Mouse (Mus musculus) cerebellum, adult 9-11 months (tissue): ENCODE measurements around the gene Atp11a.

Experiments used
- DNase-seq: peaks from one replicate; pipeline ENCODE4 v3.0.0; 2022

The Atp11a gene

DNA sequence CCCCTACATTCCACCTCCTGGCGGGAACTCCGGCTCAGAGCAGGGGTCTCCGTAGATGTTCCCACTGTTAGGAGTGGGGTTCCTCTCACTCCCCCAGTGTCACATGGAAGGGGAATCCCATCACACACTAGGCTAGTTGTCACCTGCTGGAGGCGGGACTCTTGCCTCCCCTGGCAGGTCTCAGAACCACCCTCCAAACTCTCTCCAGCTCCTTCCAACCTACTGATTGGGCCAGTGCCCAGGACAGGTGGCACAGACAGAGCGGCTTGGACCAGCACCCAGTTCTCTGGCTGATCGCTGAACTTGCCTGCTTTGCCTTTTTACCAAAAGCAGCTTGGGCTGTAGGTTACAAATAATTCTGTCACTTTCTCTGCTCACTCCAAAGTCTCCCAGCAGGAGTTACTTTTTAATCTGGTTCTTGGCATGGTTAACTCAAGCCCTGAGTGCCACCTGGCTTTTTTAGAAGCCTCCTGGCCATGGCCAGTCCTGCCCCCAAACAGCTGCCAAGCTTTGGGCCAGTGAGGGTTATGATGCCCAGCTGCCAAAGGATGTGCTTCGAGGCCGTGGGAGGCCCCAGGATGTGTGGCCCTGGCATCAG lies 117.5 kb downstream of the Atp11a start:
- DNase-seq: peak; percentile 98

DNA sequence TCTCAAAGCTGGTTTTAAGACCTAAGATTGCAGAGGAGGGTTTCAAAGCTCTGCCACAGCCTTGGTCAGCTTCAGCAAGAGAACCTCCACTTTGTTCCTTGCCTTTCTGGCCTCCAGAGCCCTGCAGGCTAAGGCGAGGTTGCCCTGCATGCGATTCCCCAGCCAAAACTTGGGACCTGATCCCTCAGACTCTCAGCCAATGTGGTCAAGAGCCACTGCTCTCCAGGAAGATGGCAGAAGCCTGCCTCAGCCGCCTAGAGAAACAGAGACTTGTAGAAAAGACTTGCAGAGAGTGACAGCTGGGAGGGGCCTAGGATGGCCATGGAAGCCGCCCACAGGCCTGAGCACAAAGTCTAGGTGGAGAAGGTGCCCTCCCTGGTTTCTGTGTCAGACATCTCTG lies 118.2 kb downstream of the Atp11a start:
- DNase-seq: peak; percentile 70

DNA sequence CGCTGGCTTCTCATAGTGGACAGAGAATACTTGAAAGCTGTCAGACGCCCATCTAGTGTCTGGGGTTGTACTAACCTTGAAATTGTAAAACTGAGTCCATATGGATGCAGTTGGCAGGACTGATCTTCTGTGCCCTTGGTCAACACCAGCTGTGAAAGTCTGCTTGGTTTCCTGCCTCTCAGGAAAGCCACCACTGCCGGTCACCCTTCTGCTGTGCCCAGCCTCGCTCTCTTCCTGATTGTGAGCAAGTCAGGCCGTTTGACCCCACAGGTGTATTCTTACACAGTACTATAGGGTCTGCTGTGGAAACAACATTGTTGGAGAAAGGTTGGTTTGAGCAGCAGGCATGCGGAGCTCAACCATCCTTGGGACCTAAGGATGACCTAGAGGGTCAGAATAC lies 120.3 kb downstream of the Atp11a start:
- DNase-seq: no peak

DNA sequence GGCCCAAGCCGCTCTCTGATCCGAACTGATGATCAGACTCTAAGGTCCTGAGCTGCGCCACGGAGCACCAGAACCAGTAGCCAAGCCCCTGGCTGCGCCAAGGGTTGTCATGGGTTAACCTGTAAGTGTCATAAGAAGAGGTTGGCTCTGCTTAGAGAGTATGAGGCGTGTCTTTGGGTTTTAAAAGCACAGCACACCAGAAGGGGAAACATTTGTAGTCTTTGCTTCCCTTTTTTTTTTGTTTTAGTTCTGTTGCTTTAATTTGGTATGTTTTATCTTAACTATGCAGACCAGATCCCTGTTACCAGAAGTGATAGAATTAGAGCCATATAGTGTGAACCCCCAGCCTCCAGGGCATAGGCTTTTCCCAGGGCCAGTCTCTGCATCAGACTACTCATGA lies 123.3 kb downstream of the Atp11a start:
- DNase-seq: no peak

DNA sequence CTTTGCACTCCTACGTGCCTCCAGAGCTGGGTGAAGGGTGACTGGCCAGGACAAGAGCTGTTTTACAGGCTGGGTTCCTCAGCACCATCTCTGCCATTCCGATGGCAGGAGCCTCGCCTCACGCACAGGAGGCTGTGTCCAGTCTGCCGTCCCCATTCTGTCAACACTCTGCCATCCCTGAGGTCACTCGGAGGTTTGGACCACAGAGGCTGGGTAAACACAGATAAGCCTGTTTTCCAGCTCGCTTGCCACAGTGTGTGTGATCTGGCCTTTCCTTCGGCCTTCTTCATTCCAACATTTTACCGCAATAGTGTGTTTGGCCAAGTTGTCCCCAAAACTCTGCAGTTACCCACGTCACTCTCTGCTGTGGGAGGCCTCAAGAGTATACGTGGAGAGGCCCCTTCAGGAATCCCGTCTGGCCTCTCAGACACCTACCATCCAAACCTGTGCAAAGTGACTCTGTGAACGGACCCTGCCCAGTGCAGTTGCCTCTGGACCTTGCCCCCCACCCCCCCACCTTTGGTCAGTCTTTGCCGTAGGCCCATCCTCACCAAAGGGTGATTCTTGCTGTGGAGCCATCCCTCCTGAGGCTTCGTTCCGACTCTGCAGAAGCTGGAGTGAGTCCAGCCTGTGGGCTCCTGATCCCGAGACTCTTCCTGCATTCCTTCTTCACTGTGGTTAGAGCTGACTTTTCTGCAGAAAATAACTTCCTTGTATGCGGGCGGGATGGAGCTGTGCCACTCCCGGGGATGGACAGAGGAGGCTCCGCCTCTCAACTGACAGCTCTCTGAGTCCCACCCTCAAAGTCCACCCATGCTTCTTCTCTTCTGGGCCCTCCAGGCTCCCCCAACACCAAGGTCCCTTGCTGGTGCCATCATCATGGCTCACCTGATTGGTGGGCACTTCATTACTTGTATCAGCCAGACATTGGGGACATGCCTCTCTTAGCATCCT lies 126.5 kb downstream of the Atp11a start:
- DNase-seq: peak; percentile 75

DNA sequence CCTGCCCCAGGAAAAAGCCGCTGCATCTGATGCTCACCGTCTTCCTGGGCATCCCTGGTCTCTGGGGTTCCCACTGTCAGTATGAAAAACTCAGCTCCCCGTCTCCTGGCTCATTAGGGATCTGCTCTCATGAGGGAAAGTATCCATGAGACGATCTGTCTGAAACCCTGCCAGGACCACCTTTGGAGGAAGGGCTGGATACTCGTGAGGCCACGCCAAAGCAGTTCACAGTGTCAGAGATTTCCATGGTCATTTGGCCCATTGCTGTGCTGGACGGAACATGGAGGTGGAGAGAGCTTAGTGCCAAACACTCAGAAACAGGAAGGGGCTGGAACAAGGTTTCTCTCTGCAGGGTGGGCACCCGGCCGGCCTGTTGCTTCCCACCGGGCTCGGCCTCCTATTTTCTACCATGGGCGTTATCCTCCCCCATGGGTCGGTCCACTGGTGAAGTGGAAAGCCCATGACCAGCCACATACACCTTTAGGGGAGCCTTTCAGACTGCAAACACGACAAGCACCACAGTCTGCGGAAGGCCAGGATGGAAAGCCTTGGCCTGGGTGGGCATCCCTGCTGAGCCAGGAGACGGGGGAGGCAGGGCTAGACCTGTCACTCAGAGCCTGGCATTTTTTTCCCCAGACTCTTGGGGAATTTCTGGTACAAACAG lies 131.1 kb downstream of the Atp11a start:
- DNase-seq: peak; percentile 64

DNA sequence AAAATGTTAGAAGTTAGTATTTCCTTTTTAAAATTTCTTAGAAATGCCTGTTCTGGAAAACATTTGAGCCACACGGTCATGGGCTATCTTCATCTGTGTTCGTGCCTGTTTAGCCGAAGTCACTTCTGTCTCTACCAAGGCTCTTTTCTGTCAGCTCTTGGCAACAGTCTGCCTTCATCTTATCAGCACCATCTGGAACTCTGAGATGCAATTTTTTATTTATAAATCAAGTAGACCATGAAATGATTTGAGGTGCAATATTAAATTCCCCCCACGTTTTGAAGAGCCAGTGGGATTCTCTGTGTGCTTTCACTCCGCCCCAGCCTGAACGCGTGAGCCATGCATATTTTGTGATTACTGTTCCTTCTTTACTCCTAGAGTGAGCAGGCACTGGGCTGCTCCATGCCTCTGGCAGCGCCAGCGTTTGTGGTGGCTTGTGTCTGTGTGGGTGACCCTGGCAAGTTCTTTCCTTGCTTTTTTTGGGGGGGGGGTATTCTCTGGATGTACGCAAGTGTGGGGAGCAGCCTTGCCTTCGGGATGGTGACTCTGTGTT lies 132.3 kb downstream of the Atp11a start:
- DNase-seq: peak; percentile 61

DNA sequence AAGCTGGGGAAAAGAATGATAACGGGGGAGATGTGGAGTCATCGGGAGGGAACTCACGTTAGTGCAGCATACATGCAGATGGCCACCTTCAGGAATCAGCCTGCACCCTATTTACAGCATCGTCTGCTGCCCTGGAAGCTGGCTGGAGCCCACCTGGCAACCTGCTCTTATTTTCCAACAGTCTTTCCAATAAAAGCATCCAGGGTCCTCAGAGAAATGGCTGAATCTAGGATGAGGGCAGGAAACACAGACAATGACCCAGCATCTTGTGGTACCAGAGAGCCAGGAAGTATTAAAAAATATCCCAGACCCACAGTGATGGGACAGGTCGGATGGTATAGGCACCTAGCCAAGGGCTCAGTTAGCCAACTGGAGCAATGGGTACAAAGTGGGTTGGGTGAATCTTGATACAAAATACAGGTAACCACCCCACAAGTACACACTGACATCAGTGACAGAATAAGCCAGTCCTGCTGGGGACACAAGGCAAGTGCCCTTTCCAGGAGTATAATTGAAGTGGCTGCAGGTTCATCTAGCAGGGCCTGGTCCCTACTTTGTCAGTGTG lies 136.2 kb downstream of the Atp11a start:
- peak; percentile 71 for DNase-seq

DNA sequence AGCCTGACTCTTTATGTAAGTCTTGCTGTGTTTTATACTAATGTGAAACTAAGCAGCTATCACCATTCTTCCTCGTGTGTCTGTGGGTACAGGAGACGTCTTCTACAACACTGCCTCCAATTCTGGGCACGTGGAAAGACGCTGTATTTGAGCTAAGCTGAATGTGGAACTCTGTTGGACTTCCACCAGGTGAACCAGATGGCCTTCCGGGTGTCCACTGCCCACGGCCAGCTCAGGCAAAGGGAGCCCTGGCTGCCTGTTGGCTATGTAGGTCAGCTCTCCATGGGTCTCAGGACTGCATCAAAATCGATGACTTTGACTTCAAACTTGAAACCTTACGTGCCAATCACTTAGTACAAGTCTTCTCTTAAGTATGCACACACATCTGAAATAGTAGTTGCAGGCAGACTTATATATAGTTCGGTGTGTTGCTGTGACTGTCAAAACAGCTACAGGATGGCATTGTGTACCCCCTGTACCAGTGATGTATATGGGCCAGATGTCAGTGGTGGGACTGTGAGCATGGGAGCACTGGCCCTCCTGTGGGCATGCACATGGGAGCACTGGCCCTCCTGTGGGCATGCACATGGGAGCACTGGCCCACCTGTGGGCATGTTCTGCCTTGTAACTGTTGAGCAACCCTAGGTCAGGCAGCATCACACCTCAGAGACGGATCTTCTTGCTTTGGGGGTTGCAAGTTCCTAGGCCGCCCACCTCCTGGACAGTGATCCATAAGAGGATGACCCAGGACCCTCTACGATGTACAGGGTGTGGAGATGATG lies 137.2 kb downstream of the Atp11a start:
- DNase-seq: peak; percentile 93

DNA sequence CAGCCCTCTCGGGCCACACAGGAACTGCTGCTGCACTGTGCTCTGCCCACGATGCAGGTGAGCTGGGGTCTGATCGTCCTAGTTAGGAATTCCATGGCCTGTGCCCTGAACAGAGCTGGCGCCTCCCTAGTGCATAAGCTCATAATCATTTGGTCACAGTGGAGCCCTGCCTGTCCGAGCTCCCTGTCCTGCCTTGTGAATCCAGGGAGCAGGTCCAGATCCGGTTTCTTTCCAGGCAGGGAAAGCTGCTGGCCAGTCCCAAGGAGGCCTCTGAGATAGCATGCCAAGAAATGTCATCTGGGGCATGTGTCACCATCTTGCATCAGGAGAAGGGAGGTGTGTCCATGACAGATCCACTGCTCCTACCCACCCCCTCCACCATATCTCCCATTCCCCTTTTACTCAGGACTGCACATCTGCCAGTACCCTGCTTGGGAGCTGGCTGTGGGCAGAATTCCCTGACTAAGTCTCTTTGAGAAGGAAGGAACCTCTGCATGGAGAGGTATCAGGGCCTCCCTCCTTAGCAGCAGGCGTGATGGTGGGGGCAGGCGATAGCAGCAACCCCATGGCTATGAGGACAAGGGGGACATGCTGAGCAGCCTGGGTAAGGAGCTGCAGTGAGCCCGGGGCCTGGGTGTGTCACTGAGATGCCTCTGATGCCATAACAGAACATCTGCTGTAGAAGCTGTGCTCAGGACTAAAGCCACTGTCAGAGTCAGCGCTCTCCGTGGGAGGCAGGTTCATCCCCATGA lies 138.1 kb downstream of the Atp11a start:
- peak; percentile 84 for DNase-seq

DNA sequence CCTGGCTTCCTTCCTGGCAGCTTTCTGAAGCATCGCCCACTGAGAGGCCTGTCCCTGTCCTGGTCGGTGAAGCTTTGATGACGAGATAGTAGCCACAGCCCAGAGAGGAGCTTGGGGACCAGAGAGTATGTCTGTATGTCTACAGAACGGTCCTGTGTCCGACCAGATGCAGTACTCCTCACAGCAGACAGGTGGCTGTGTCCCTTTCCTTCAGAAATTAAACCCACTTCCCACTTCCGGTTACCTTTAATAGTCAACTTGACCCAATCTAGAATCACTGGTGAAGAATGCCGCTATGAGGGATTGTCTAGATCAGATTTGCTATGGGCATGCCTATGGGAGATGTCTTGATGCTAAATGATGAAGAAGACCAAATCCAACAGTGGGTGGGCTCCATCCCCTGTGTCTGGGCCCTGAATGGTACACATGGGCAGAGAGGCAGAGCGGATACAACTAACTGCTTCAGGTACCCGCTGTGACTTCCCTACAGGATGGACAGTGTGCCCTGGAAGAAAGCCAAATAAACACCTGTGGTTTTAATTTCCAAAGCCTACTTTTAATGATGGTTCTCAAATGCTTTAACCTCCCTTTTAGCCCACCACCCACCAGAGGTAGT lies 138.8 kb downstream of the Atp11a start:
- peak; percentile 60 for DNase-seq

DNA sequence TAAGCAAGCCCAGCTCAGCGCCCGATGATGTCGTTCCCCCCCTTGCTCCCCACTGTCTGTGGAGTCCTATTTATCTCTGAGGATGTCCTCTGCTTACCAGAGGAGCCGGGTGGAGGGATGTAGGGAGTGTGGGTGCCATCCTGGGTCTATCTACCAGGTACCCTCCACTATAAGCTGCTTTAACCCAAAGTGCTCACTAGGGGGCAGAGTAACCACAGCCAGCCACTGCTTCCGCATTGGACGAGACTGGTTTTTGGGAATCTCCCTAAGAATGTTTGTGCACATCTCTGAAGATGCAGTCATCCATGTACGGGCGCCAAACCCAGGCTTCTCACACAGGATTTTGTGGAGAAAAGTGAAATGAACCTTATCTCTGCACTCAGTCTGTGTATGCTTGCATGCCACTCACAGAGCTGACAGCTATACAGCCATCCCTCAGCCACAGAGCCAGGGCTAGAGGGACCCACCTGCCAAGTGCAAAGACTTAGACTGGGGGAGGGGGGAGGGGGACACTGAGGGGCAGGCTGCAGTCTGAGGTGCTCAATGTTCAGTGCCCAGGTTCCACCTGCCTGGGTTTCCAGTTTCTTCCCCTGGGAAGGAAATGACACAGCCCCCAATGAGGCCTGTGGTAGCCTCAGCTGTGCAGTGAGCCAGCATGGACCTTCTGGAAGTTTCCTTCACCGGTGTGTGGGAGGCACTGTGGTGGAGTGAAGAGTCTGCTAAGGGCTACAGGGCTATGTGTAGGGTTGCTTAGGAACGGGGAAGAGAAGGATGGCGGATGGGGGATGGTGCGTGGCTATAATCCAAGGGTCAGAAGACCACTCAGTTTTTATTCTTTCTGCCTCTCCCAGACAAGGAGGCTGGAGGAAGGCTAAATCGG lies 139.9 kb downstream of the Atp11a start:
- peak; percentile 83 for DNase-seq

DNA sequence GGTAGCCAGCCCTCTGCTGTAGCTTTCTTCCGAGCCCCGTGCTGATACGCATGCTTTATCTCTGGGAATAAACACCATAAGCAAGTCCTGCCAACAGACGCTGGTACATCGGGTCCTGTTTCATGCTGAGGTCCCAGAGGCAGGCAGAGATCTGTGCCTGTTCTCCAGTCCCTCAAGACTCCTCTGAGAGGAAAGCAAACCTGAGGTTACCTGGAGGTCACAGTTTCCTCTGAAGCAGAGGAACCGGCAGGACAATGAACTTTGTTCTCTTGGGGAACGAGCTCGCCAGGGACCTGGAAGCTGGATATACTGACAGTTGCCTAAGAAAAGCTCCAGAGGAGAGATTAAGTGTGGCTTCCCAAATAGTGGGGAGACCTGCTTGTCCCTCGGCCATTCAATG lies 141.0 kb downstream of the Atp11a start:
- no peak for DNase-seq

DNA sequence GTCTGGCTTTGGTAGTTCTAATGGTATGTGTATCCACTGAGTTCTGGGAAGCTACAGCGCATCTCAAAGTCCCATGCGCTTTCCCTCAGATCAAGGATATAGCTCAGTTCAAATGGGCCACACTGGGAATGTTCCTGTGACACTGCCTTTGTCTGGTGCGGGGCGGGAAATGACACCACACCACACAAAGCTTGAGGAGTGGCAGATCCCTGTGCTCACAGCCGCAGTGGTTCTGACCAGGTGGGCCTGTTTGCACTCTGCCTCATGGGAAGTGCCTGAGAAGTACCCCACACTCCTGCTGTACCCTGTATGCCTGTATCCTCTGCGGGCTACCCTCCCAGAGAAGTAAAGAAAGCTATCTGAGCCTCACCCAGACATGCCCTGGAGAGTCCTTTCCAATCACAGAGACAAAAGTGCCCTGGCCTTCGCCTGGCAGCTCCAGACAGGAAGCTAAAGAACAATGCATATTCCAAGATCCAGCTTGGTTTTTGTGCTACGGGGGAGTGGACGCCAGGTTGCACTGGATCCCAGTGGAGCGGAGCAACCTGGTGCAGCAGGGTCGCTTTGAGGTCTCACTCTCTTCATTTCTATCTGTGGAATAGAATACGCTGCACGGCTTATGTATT lies 147.1 kb downstream of the Atp11a start:
- no peak for DNase-seq

DNA sequence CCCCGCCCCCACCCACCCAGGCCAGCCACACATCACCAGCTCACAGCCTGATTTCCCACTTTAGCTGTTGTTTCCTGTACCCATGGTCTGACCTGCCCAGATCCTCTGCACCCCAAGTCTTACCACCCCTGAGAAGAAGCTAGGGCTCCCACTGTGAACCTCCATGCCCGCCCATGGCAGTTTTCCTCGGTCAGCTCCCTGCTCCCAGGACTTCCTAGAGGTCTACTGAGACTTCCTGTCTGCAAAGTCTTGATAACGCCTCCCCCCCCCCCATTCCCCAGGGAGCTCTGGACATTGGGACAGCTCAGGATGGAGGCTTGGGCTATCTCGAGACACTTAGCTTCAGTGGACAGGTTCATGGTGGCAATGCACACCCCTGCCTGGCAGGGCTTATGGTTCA lies 148.3 kb downstream of the Atp11a start:
- no peak for DNase-seq

DNA sequence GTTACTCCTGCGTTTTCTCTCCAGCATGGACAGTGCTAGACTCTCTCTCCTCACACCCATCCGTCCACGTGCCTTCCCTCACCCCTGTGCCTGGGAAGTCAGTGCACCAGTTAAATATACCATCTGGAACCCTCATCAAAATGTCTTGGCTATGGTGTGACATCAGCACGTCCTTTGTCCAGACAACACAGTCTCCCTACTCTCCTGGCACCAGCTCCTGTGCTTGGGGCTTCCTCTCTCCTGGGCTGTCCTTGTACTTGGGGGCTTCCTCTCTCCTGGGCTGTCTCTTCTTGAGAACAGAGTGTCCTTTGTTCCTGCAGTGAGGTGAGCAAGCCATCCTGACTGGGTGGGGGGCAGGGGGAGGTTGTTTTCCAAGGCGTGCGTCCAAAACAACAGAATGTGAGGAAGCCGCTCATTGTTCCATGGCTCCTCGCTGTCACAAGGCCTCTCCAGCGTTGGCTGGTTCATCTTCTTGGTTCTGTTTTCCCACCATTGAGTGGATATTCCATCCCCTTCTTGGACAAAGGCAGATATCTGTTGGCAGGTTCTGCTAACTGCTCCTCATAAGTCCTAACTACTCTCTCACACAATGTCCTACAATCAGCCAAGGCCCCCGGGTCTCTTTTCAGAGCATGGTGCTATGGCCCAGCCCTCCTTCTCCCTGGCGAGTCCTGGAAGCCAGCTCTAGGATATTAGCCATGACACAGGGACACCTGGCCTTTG lies 148.9 kb downstream of the Atp11a start:
- peak; percentile 56 for DNase-seq

DNA sequence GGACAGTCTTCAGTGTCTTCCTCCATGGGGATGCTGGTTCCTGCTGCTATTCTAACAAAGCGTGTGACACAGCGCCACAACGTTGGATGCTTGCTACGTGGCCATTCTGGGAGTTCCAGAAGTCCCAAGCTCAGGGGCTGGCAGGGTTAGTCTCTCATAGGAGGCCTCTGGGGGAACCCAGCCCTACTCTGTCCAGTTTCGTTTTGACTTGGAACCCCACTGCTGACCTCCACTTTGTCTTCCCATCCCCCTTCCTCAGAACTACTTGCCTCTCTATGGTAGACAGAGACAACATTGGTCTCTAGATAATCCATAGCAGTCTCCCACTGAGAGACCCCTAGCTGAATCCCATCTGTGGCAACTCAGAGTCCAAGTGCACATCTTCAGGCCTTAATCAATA lies 149.8 kb downstream of the Atp11a start:
- DNase-seq: no peak

DNA sequence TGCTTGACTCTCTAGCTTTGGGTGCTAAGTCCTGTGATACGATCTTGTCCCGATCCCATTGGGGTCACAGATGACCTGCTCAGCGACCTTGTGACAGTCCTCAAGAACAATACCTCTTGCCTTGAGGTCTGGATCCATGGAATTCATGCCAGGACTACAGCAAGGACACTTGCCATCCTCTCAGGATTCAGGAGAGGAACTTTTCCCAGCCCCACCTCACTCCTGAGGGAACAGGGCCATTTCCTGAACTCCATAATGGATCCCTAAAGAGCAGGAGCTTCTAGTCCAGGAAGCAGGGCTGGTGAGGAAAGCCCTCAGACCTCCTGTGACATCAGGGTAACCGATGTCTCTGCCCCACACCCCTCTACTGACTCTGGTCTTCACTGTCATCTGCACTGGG lies 150.9 kb downstream of the Atp11a start:
- no peak for DNase-seq

DNA sequence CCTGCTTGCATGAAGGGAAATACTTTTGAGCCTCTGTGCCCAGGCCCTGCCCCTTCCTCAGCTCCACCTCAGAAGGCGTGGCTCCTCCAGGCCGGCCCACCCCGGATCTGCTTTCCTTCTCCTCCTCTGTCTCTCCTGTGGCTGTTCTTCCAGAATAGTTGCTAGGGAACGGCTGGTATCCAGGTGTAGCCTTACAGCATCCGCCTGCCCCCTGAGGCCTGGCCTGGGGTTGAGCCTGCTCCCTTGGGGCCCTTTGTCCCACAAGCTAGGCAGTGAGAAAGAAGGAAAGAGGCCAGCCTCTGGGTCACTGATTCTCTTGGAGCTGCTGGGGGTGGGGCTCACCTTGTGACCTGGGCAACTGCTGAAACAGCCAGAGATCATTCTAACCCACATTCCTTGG lies 155.2 kb downstream of the Atp11a start:
- no peak for DNase-seq
